ENCODE assay signal across 13 mouse cellular contexts in genomic region chr8:126775334-126775733, GRCm38 (mm10).
"Had no signal": no experiment of that assay in that cellular context is flagged by ENCODE, and none has a peak within 500 bp of the region (broad histone marks: within the 10 kb centered on the region; RNA-seq: fewer than 3 reads in every experiment).

No protein-coding gene starts in this region.

- H3K9ac ChIP-seq: limb, embryonic 12.5 days; liver, embryonic 13.5 days; midbrain, embryonic 13.5 days; neural tube, embryonic 15.5 days had no signal

- DNase-seq: liver, embryonic 13.5 days; lung, adult 2 months; lung, postnatal 10 days; right cerebral cortex, adult 18-20 months; right cerebral cortex, postnatal 25 days; thymus, postnatal 4 days had no signal

- ATAC-seq: hindbrain, embryonic 16.5 days; inflammation-experienced regulatory T-cells, adult 6 months; midbrain, embryonic 13.5 days had no signal

- H3K36me3 ChIP-seq: limb, embryonic 12.5 days; liver, embryonic 13.5 days; midbrain, embryonic 13.5 days; neural tube, embryonic 15.5 days had no signal

- H3K27ac ChIP-seq: left cerebral cortex, adult 2 months; limb, embryonic 12.5 days; midbrain, embryonic 13.5 days; neural tube, embryonic 15.5 days; stomach, postnatal 0 days had no signal

- H3K4me2 ChIP-seq: limb, embryonic 12.5 days; liver, embryonic 13.5 days; midbrain, embryonic 13.5 days; neural tube, embryonic 15.5 days had no signal

- H3K9me3 ChIP-seq: limb, embryonic 12.5 days; liver, embryonic 13.5 days; midbrain, embryonic 13.5 days; neural tube, embryonic 15.5 days had no signal

- H3K4me3 ChIP-seq: left cerebral cortex, adult 2 months; limb, embryonic 12.5 days; liver, embryonic 13.5 days; midbrain, embryonic 13.5 days; neural tube, embryonic 15.5 days had no signal

- H3K27me3 ChIP-seq: limb, embryonic 12.5 days; liver, embryonic 13.5 days; midbrain, embryonic 13.5 days; neural tube, embryonic 15.5 days had no signal

- H3K4me1 ChIP-seq: limb, embryonic 12.5 days; midbrain, embryonic 13.5 days; neural tube, embryonic 15.5 days had no signal
